Mouse (Mus musculus) limb, embryonic 10.5 days (tissue): ENCODE data around the gene B3gat3. TPM values are rescaled to one million over a fixed set of nuclear protein-coding genes. Genes with fewer than 3 reads are reported as not detected.
A peak's percentile ranks its signal among the peaks of the same experiment; 100 is the strongest.
"Not testable (repeated sequence)": the region's sequence is repeated elsewhere in the genome, so short reads cannot be mapped to it uniquely, and the experiment has no call there.

Experiments
- DNase-seq: peaks from one replicate; pipeline ENCODE4 v3.0.0-alpha.2; 2017; ENCODE audit warnings: low spot score
- H3K27ac ChIP-seq: fragments of 300-500 bp; sonication (generic); 2 replicates; pipeline ENCODE4 v1.5.1; 2016; ENCODE audit warnings: mild to moderate bottlenecking
- H3K27me3 ChIP-seq: fragments of 300-500 bp; sonication (generic); 2 replicates; pipeline ENCODE4 v1.6.1; 2016; ENCODE audit warnings: low read depth, mild to moderate bottlenecking; ENCODE audit not compliant: poor library complexity, severe bottlenecking
- H3K36me3 ChIP-seq: fragments of 300-500 bp; sonication (generic); 2 replicates; pipeline ENCODE4 v1.6.1; 2016; ENCODE audit warnings: mild to moderate bottlenecking, moderate library complexity
- H3K4me1 ChIP-seq: fragments of 300-500 bp; sonication (generic); 2 replicates; pipeline ENCODE4 v1.6.1; 2016
- H3K4me3 ChIP-seq: fragments of 300-500 bp; sonication (generic); 2 replicates; pipeline ENCODE4 v1.5.1; 2016; ENCODE audit warnings: mild to moderate bottlenecking, moderate library complexity
- H3K9me3 ChIP-seq: fragments of 300-500 bp; sonication (generic); replicated peaks from 2 replicates; pipeline ENCODE4 v1.6.1; 2016; ENCODE audit warnings: mild to moderate bottlenecking
- WGBS: fragments of 180-500 bp; shearing (Covaris S2); methylation state at CpG from one replicate; pipeline ENCODE4 v1.1.7; 2016; 5-methylcytosine and 5-hydroxymethylcytosine counted together
- polyA plus RNA-seq: library from polyadenylated mRNA; unstranded; fragments of >200 nt; fragmentation: Nextera tagmentation; extraction: Ambion mirVana; gene quantifications from 2 replicates; pipeline ENCODE4 v1.2.1, GENCODE M21; 2016

B3gat3 gene
- polyA plus RNA-seq, 1 experiment from 2014 or later: 48.1 TPM

DNA sequence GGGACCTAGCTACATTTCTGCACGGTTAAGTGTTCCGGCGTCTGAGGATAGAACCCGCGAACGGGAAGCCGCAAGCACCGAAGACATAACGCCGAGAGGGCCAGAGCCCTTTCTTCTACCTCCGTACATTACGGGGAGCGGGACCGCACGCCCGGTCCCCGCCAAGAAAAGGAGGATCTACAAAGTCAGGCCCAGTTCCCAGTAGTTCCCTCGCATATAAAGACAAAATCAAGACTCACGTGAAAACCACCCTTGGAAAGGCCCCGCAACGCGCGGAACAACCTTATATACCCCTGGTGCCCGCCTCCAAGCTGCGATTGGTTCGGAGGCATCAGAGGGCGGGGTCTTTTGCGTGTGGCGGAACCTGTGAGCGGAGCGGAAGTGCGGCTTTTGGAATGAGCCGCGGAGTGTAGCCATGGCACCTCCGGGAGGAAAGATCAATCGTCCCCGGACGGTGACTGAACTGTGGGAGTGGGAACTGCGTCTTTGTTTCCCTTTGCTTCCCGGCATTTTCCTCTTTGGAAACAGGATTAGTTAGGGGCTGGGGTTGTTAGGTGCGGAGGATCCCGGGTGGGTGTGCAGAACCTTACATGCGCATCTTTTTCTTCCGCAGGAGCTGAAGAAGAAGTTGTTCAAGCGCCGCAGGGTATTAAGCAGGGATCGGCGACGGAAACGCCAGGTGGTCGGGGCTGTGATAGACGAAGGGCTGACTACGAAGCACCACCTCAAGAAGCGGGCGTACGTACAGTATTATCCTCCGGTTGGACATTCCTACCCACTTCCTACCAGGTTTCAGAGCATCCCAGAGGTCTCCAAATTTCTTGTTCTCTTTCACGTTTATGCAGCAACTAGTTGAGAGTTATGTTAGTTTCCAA lies 31.4 kb upstream of the B3gat3 start, which contains the start of the genes 1810009A15Rik and Gm49416:
Gene 1810009A15Rik (plus strand): TSS at position 343 of the 875 bp plus-strand sequence.
Gene Gm49416 (plus strand): TSS at position 416 of the 875 bp plus-strand sequence.
- WGBS: under 1% methylated on average over 58 of the region's 58 CpGs
- Histone ChIP-seq H3K4me3 (peak within 1 kb of the TSS; percentile 68), H3K27me3 (no peaks in the 10 kb centered on the region), H3K27ac (peak within 1 kb of the TSS; percentile 93), H3K36me3 (peaks cover 22% of the 10 kb centered on the region), H3K9me3 (no peaks in the 10 kb centered on the region), H3K4me1 (peaks cover 18% of the 10 kb centered on the region)
- peak; percentile 95 for DNase-seq

DNA sequence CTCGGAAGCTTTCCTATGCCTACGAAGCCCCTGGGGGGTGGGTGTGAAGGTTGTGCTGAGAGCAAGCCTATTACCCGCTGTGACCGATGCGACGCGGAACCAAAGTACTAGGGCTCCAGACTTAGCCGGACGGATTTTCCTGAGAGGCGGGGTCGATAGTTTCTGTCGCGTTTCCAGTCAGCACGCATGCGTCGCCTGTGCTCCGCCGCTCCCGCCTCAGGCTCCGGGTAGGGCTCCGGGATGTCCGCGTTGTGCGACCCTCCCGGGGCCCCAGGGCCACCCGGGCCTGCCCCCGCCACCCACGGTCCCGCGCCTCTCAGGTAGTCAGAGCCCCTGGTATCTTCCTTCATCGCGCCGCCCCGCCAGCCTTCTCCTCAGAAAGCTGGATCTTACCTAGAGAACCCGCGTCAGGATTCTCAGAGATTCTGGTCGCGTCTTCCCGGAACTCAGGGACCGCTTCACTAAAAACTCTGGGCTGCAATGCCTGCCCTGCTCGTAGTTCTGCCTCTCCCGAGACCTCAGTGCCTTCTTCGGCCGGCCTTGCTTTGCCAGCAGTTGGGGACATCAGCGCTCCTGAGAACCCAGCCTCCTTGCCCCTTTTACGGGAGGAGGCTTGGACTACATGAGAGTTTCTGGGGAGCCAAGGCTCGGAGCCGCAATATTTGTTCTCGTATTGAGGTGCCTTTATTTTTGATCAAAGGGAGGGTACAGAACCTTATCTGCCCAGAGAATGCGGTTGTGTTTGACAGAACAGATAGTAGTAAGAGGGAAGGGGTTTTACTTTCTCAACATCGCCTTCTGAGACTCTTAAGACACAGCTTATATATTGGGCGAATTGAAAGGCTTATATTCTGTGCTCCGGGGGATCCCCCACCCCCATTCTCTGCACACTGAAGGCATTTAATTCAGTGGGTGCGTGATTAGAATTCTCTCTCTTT lies 27.1 kb upstream of the B3gat3 start, which contains the start of gene Ints5:
Gene Ints5 (plus strand): TSS at position 177 of the 938 bp plus-strand sequence.
- no peaks in the 10 kb centered on the region for H3K27me3 ChIP-seq
- peak; percentile 87 for DNase-seq
- H3K36me3 ChIP-seq: peaks cover 51% of the 10 kb centered on the region
- peak within 1 kb of the TSS; percentile 90 for H3K4me3 ChIP-seq
- WGBS: 3% methylated on average over 54 of the region's 54 CpGs
- H3K4me1 ChIP-seq: peaks cover 31% of the 10 kb centered on the region
- peak within 1 kb of the TSS; percentile 94 for H3K27ac ChIP-seq
- no peaks in the 10 kb centered on the region for H3K9me3 ChIP-seq

DNA sequence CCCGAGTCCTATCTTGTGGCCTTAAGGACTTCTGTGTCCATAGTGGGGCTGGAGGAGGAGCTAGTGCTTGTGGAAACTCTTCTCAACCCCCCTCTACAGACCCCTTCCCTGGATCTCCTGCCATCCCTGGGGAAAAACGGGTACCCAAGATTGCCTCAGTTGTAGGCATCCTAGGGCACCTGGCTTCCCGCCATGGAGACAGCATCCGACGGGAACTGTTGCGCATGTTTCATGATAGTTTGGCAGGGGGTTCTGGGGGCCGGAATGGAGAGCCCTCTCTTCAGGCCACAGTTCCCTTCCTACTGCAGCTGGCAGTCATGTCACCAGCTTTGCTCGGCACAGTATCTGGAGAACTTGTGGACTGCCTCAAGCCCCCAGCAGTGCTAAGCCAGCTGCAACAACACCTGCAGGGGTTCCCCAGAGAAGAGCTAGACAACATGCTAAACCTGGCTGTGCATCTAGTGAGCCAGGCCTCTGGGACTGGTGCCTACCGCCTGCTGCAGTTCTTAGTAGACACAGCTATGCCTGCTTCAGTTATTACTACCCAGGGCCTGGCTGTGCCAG lies 24.7 kb upstream of the B3gat3 start:
- 94% methylated on average over 9 of the region's 9 CpGs for WGBS
- no peaks in the 10 kb centered on the region for H3K9me3 ChIP-seq
- H3K27ac ChIP-seq: no peak overlapping the region
- H3K4me1 ChIP-seq: peaks cover 33% of the 10 kb centered on the region
- no peaks in the 10 kb centered on the region for H3K27me3 ChIP-seq
- peaks cover 51% of the 10 kb centered on the region for H3K36me3 ChIP-seq
- H3K4me3 ChIP-seq: peak overlapping the region; percentile 6; the same call in 1 of the 2 replicates
- no peak for DNase-seq

DNA sequence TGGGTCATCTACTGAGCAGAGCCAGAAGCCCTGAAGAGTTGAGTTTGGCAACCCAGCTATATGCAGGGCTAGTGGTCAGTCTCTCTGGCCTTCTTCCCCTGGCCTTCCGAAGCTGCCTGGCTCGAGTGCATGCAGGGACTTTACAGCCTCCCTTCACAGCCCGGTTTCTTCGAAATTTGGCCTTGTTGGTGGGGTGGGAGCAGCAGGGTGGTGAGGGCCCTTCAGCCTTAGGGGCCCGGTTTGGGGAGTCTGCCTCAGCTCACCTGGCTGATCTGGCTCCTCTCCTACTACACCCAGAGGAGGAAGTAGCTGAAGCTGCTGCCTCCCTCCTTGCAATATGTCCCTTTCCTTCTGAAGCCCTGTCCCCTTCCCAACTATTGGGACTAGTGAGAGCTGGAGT lies 23.9 kb upstream of the B3gat3 start:
- WGBS: 91% methylated on average over 5 of the region's 5 CpGs
- Histone ChIP-seq H3K4me1 (peaks cover 33% of the 10 kb centered on the region), H3K36me3 (peaks cover 51% of the 10 kb centered on the region)
- DNase-seq, H3K27ac ChIP-seq, H3K9me3 ChIP-seq, H3K27me3 ChIP-seq, H3K4me3 ChIP-seq: not testable (repeated sequence)

DNA sequence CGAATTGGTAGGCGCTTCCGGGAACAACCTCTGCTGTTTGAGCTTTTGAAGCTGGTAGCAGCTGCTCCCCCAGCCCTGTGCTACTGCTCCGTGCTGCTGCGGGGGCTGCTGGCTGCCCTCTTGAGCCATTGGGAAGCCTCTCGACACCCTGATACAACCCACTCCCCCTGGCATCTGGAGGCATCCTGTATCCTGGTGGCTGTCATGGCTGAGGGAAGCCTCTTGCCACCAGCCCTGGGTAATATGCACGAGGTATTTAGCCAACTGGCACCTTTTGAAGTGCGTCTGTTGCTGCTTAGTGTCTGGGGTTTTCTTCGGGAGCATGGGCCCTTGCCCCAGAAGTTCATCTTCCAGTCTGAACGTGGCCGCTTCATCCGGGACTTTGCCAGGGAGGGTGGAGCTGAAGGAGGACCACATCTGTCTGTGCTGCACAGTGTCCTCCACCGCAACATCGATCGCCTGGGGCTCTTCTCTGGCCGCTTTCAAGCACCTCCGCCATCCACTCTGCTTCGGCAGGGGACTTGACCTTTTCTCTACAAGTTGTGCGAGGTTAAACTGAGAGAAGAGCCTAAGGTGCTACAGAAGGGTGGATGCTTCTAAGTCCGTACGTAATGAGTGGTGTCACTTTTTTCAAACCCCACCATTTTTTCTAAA lies 22.8 kb upstream of the B3gat3 start:
- Histone ChIP-seq H3K4me1 (peaks cover 33% of the 10 kb centered on the region), H3K4me3 (peak overlapping the region; percentile 90), H3K27ac (peak overlapping the region; percentile 94), H3K36me3 (peaks cover 57% of the 10 kb centered on the region)
- WGBS: 27% methylated on average over 21 of the region's 21 CpGs
- not testable (repeated sequence) for H3K27me3 ChIP-seq, H3K9me3 ChIP-seq
- peak; percentile 49 for DNase-seq

DNA sequence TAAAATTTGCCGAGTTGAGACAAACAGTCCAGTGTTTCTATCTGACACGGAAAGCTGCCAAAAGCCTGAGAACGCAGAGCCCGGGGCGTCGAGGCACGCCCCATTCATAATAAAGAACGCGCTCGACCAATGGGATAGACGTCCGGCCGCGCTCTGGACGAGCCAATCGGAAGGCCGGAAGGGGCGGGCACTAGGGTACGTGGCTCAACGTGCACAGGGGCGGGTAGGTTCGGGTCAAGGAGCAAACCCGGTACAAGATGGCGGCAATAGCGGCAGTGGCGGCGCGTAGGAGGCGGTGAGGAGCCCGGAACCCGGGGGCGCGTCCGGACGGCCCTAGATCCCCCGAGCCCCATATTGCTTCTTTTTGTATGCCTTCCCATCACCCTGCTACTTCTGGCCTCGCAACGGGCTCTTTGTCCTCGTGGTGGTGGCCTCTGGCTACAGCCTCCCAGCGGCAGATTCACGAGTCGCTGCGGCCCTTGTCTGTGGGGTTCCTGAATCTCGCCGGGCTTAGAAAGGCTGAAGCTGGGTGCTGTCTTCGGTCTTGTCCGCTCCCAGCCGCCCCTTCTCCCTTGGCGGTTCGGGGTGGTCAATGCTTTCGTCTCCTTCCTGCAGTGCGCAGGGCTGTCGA lies 22.2 kb upstream of the B3gat3 start, which contains the start of gene Ganab:
Gene Ganab (plus strand): TSS at position 207 of the 631 bp plus-strand sequence.
- Histone ChIP-seq H3K4me3 (peak within 1 kb of the TSS; percentile 90), H3K36me3 (peaks cover 61% of the 10 kb centered on the region), H3K9me3 (no peaks in the 10 kb centered on the region), H3K4me1 (peaks cover 33% of the 10 kb centered on the region), H3K27me3 (no peaks in the 10 kb centered on the region), H3K27ac (peak within 1 kb of the TSS; percentile 94)
- WGBS: under 1% methylated on average over 53 of the region's 53 CpGs
- DNase-seq: peak; percentile 96

DNA sequence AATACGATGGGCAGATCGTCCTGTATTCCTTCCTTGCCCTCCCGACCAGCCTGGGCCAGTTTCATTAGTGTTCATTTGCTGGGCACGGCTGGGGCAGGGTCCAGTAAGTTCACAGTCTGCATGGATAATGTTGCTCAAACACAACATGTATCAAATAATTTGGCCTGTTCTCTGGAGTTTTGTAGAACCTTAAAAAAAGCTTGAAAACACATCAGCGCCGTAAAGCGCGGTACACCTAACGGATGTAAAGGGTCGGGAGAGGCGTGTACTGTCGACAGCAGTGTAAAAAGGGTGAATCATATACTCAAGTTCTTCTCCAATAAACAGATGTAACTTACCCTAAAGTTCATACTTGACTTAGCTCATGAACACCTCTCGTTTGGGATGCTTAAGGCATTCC lies 21.6 kb upstream of the B3gat3 start:
- WGBS: 16% methylated on average over 13 of the region's 13 CpGs
- no peak for DNase-seq
- peak overlapping the region; percentile 94 for H3K27ac ChIP-seq
- H3K4me1 ChIP-seq: peaks cover 31% of the 10 kb centered on the region
- peak overlapping the region; percentile 90 for H3K4me3 ChIP-seq
- H3K27me3 ChIP-seq: no peaks in the 10 kb centered on the region
- H3K36me3 ChIP-seq: peaks cover 67% of the 10 kb centered on the region
- no peaks in the 10 kb centered on the region for H3K9me3 ChIP-seq

DNA sequence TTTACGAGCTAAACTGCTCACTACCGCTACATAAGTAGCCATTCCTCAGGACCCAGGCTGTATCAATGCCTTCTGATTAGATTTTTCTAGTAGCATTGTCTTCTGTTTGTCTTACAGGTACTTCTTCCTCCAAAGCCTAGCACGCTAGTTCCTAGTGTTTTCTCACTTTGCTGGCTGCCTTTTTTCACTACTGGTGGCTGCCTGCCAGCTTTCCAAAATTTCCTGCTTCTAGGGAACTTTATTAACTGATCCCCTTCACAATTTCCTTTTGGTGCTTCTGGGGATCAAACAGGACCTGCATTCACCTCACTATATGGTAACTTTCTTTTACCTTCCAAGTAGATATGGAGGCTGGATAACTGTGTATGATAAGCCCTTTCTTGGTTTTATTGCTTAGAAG lies 21.1 kb upstream of the B3gat3 start:
- no peak for DNase-seq
- Histone ChIP-seq H3K9me3 (no peaks in the 10 kb centered on the region), H3K4me3 (peak overlapping the region; percentile 90), H3K27ac (0 out of 2 replicates have a peak overlapping the region, but pooled peaks have one; percentile 94), H3K4me1 (peaks cover 27% of the 10 kb centered on the region), H3K36me3 (peaks cover 72% of the 10 kb centered on the region), H3K27me3 (no peaks in the 10 kb centered on the region)
- 69% methylated on average over 3 of the region's 3 CpGs for WGBS

DNA sequence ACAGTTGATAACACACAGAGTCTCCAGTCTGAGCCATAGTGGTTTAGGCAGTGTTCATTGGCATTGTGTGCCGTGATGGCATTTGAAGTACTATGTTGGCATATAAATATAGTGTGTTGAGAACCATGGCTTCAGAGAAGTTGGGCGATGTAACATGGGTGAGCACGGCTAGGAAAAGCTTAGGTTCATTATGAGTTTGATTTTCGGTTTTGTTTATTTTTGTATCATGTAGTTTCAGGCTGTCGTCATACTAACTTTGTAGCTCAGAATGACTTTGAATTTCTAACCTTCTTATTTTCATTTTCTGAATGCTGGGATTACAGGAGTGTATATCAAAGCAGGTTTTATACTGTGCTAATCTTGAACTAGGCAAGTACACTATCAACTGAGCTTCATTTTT lies 16.8 kb upstream of the B3gat3 start:
- 96% methylated on average over 5 of the region's 5 CpGs for WGBS
- Histone ChIP-seq H3K36me3 (peaks cover 83% of the 10 kb centered on the region), H3K9me3 (no peaks in the 10 kb centered on the region), H3K4me3 (no peak overlapping the region), H3K27ac (no peak overlapping the region), H3K4me1 (peaks cover 10% of the 10 kb centered on the region), H3K27me3 (no peaks in the 10 kb centered on the region)
- no peak for DNase-seq

DNA sequence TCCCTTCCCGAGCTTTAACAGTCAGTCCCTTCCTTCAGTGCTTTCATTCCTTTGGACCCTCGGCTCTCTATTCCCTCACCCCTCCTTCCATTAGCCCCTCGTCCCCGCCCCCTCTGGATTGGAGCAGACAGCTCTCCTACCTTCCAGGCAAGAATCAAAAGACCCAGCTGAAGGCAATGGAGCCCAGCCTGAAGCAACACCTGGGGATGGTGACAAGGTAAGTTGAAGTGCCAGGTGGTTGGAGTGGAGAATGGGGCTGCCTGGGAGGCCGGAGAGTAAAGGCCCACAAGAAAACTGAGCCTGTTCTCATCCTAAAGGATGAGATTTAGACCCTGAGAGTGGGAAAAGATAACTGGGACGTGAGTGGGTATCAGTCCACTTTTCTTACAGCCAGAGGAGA lies 11.6 kb upstream of the B3gat3 start:
- Histone ChIP-seq H3K27me3 (no peaks in the 10 kb centered on the region), H3K4me3 (no peak overlapping the region), H3K36me3 (peaks cover 99% of the 10 kb centered on the region), H3K9me3 (no peaks in the 10 kb centered on the region), H3K4me1 (no peaks in the 10 kb centered on the region), H3K27ac (no peak overlapping the region)
- no peak for DNase-seq
- WGBS: 92% methylated on average over 6 of the region's 6 CpGs

DNA sequence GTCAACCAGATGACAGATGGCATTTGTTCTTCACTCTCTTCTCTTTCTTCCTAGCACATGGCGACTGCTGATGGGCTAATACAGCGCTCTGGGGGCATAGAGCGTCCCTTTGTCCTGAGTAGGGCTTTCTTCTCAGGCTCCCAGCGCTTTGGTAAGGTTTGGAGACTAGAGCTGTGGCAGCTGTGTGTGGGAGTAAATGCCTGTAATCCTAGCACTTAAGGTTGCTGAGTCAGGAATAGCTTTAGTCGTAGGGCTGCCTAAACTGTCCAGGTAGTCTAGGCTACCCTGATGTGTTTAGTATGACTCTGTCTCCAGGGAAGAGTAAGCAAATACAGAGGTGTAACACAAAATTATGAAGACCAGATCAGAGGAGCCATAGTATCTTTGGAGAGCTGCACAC lies 8.4 kb upstream of the B3gat3 start:
- Histone ChIP-seq H3K36me3 (peaks cover 100% of the 10 kb centered on the region), H3K4me3 (no peak overlapping the region), H3K27me3 (no peaks in the 10 kb centered on the region), H3K9me3 (no peaks in the 10 kb centered on the region), H3K4me1 (no peaks in the 10 kb centered on the region), H3K27ac (no peak overlapping the region)
- no peak for DNase-seq
- 96% methylated on average over 5 of the region's 5 CpGs for WGBS
